Mouse (Mus musculus): Measurements from ENCODE around the gene Armc9. TPM values are rescaled to one million over a fixed set of nuclear protein-coding genes. Genes with fewer than 3 reads are reported as not detected.
A peak's percentile ranks its signal among the peaks of the same experiment; 100 is the strongest.

Armc9 gene
- total RNA-seq, 1 experiment = 12.6 TPM

- Histone ChIP-seq H3K36me3 (ENCODE audit: control insufficient read depth, insufficient read depth, low read length, poor library complexity, severe bottlenecking) (no peaks in the 10 kb centered on the region), H3K4me1 (ENCODE audit: control insufficient read depth in 2 of 2, insufficient read depth in 2 of 2, low read length in 2 of 2, poor library complexity in 1 of 2) (peaks cover 0 to 3% of the 10 kb centered on the region in 2 experiments; a peak in 1 of 4 replicates), H3K27ac (ENCODE audit: insufficient read depth, low read depth, low read length, poor library complexity, severe bottlenecking) (no peak overlapping the region), H3K9ac (ENCODE audit: insufficient read depth, low read depth, low read length, poor library complexity, severe bottlenecking) (no peak overlapping the region), H3K4me3 (ENCODE audit: insufficient read depth in 1 of 2, low read depth in 1 of 2, low read length in 2 of 2, poor library complexity in 1 of 2, severe bottlenecking in 1 of 2) (no peak overlapping the region), H3K9me3 (ENCODE audit: control insufficient read depth, insufficient read depth, low read depth, low read length) (no peaks in the 10 kb centered on the region)
- TF ChIP-seq ZC3H11A (IDR thresholded peaks at IDR 0.05; ENCODE audit: borderline replicate concordance, low read depth, low read length) = no peak
- TF ChIP-seq MAFK (IDR thresholded peaks at IDR 0.05; ENCODE audit: insufficient read depth, low read depth, low read length) = no peak
- TF ChIP-seq CHD2 (IDR thresholded peaks at IDR 0.05; ENCODE audit: low read depth, low read length) = no peak
- TF ChIP-seq ZNF384 (IDR thresholded peaks at IDR 0.05; ENCODE audit: low read depth, low read length) = no peak
- no peak for TF ChIP-seq HCFC1 (IDR thresholded peaks at IDR 0.05; ENCODE audit: borderline replicate concordance, insufficient read depth, low read length)
- no peak for DNase-seq (ENCODE audit: low read depth, low spot score)
- in situ Hi-C loops (cut with MboI; ENCODE audit: low sequenced_read_pairs in 2 of 2, unreplicated experiment in 2 of 2) = no loop called here
Measured at GRCm38 (mm10) chr1:86148161-86148560, 6.4 kb upstream of the Armc9 start.

- Histone ChIP-seq H3K9me3 (ENCODE audit: control insufficient read depth, insufficient read depth, low read depth, low read length) (no peaks in the 10 kb centered on the region), H3K27ac (ENCODE audit: insufficient read depth, low read depth, low read length, poor library complexity, severe bottlenecking) (no peak overlapping the region), H3K4me3 (ENCODE audit: insufficient read depth in 1 of 2, low read depth in 1 of 2, low read length in 2 of 2, poor library complexity in 1 of 2, severe bottlenecking in 1 of 2) (no peak overlapping the region), H3K4me1 (ENCODE audit: control insufficient read depth in 2 of 2, insufficient read depth in 2 of 2, low read length in 2 of 2, poor library complexity in 1 of 2) (0 out of 4 replicates have a peak, but pooled peaks cover 2 to 3% of the 10 kb centered on the region in 2 experiments), H3K36me3 (ENCODE audit: control insufficient read depth, insufficient read depth, low read length, poor library complexity, severe bottlenecking) (no peaks in the 10 kb centered on the region), H3K9ac (ENCODE audit: insufficient read depth, low read depth, low read length, poor library complexity, severe bottlenecking) (no peak overlapping the region)
- no peak for DNase-seq (ENCODE audit: low read depth, low spot score)
- TF ChIP-seq HCFC1 (IDR thresholded peaks at IDR 0.05; ENCODE audit: borderline replicate concordance, insufficient read depth, low read length) = no peak
- no peak for TF ChIP-seq MAFK (IDR thresholded peaks at IDR 0.05; ENCODE audit: insufficient read depth, low read depth, low read length)
- TF ChIP-seq ZNF384 (IDR thresholded peaks at IDR 0.05; ENCODE audit: low read depth, low read length) = no peak
- no peak for TF ChIP-seq ZC3H11A (IDR thresholded peaks at IDR 0.05; ENCODE audit: borderline replicate concordance, low read depth, low read length)
- TF ChIP-seq CHD2 (IDR thresholded peaks at IDR 0.05; ENCODE audit: low read depth, low read length) = no peak
- in situ Hi-C loops (cut with MboI; ENCODE audit: low sequenced_read_pairs in 2 of 2, unreplicated experiment in 2 of 2) = no loop called here
Measured at GRCm38 (mm10) chr1:86150929-86151328, 3.7 kb upstream of the Armc9 start.

- H3K36me3 ChIP-seq (ENCODE audit: control insufficient read depth, insufficient read depth, low read length, poor library complexity, severe bottlenecking) = no peaks in the 10 kb centered on the region
- H3K27ac ChIP-seq (ENCODE audit: insufficient read depth, low read depth, low read length, poor library complexity, severe bottlenecking) = no peak overlapping the region
- in situ Hi-C loops (cut with MboI; ENCODE audit: low sequenced_read_pairs in 2 of 2, unreplicated experiment in 2 of 2) = no loop called here
- H3K4me1 ChIP-seq (ENCODE audit: control insufficient read depth in 2 of 2, insufficient read depth in 2 of 2, low read length in 2 of 2, poor library complexity in 1 of 2) = 0 out of 4 replicates have a peak, but pooled peaks cover 2 to 3% of the 10 kb centered on the region in 2 experiments
- no peaks in the 10 kb centered on the region for H3K9me3 ChIP-seq (ENCODE audit: control insufficient read depth, insufficient read depth, low read depth, low read length)
- H3K4me3 ChIP-seq (ENCODE audit: insufficient read depth in 1 of 2, low read depth in 1 of 2, low read length in 2 of 2, poor library complexity in 1 of 2, severe bottlenecking in 1 of 2) = no peak overlapping the region
- no peak for DNase-seq (ENCODE audit: low read depth, low spot score)
- no peak overlapping the region for H3K9ac ChIP-seq (ENCODE audit: insufficient read depth, low read depth, low read length, poor library complexity, severe bottlenecking)
- TF ChIP-seq ZNF384 (IDR thresholded peaks at IDR 0.05; ENCODE audit: low read depth, low read length) (no peak), MAFK (IDR thresholded peaks at IDR 0.05; ENCODE audit: insufficient read depth, low read depth, low read length) (no peak), CHD2 (IDR thresholded peaks at IDR 0.05; ENCODE audit: low read depth, low read length) (no peak), HCFC1 (IDR thresholded peaks at IDR 0.05; ENCODE audit: borderline replicate concordance, insufficient read depth, low read length) (no peak), ZC3H11A (IDR thresholded peaks at IDR 0.05; ENCODE audit: borderline replicate concordance, low read depth, low read length) (no peak)
Measured at GRCm38 (mm10) chr1:86151376-86151775, 3.2 kb upstream of the Armc9 start.

GRCm38 (mm10) chr1:86152618-86153017 is 2.0 kb upstream of the Armc9 start:
- peak; percentile 11 for DNase-seq (ENCODE audit: low read depth, low spot score)
- H3K4me3 ChIP-seq (ENCODE audit: insufficient read depth in 1 of 2, low read depth in 1 of 2, low read length in 2 of 2, poor library complexity in 1 of 2, severe bottlenecking in 1 of 2) = no peak overlapping the region
- in situ Hi-C loops (cut with MboI; ENCODE audit: low sequenced_read_pairs in 2 of 2, unreplicated experiment in 2 of 2) = no loop called here

More at GRCm38 (mm10) chr1:86152618-86153017, 2.0 kb upstream of the Armc9 start:
- Histone ChIP-seq H3K4me1 (ENCODE audit: control insufficient read depth in 2 of 2, insufficient read depth in 2 of 2, low read length in 2 of 2, poor library complexity in 1 of 2) (0 out of 4 replicates have a peak, but pooled peaks cover 2 to 3% of the 10 kb centered on the region in 2 experiments), H3K36me3 (ENCODE audit: control insufficient read depth, insufficient read depth, low read length, poor library complexity, severe bottlenecking) (0 out of 2 replicates have a peak, but pooled peaks cover 2% of the 10 kb centered on the region), H3K9ac (ENCODE audit: insufficient read depth, low read depth, low read length, poor library complexity, severe bottlenecking) (no peak overlapping the region), H3K9me3 (ENCODE audit: control insufficient read depth, insufficient read depth, low read depth, low read length) (no peaks in the 10 kb centered on the region), H3K27ac (ENCODE audit: insufficient read depth, low read depth, low read length, poor library complexity, severe bottlenecking) (no peak overlapping the region)
- TF ChIP-seq ZNF384 (IDR thresholded peaks at IDR 0.05; ENCODE audit: low read depth, low read length) (no peak), CHD2 (IDR thresholded peaks at IDR 0.05; ENCODE audit: low read depth, low read length) (no peak), MAFK (IDR thresholded peaks at IDR 0.05; ENCODE audit: insufficient read depth, low read depth, low read length) (no peak), ZC3H11A (IDR thresholded peaks at IDR 0.05; ENCODE audit: borderline replicate concordance, low read depth, low read length) (no peak), HCFC1 (IDR thresholded peaks at IDR 0.05; ENCODE audit: borderline replicate concordance, insufficient read depth, low read length) (no peak)
